Mouse (Mus musculus) myocyte (in vitro differentiated cells): ENCODE results near the gene Rrp9. TPM values are rescaled to one million over a fixed set of nuclear protein-coding genes. Genes with fewer than 3 reads are reported as not detected.

Experiments used
- H3K27me3 ChIP-seq: one replicate; pipeline ENCODE4 v1.6.1; 2011; ENCODE audit not compliant: control insufficient read depth, insufficient read depth, insufficient read length
- H3K36me3 ChIP-seq: one replicate; pipeline ENCODE4 v1.6.1; 2011; ENCODE audit not compliant: control insufficient read depth, insufficient read depth
- H3K4me2 ChIP-seq: one replicate; pipeline ENCODE4 v1.6.1; 2011; ENCODE audit warnings: low read depth, control low read depth
- H3K4me3 ChIP-seq: one replicate; pipeline ENCODE4 v1.5.1; 2011; ENCODE audit warnings: mild to moderate bottlenecking, control low read depth, moderate library complexity
- H3K79me2 ChIP-seq: one replicate; pipeline ENCODE4 v1.6.1; 2011; ENCODE audit not compliant: control insufficient read depth, insufficient read depth
- H3ac ChIP-seq: one replicate; pipeline ENCODE4 v1.6.1; 2011; ENCODE audit not compliant: control insufficient read depth, insufficient read length
- CEBPB ChIP-seq: IDR thresholded peaks from 2 replicates; pipeline ENCODE4 v1.6.1; 2011; ENCODE audit warnings: mild to moderate bottlenecking, moderate library complexity; ENCODE audit not compliant: poor library complexity, insufficient read depth, severe bottlenecking
- E2F4 ChIP-seq: IDR thresholded peaks from one replicate; pipeline ENCODE4 v1.6.1; 2011; ENCODE audit warnings: mild to moderate bottlenecking, control low read depth, moderate library complexity; ENCODE audit not compliant: insufficient read depth
- MAX ChIP-seq: IDR thresholded peaks from one replicate; pipeline ENCODE4 v1.6.1; 2011; ENCODE audit warnings: low read depth, mild to moderate bottlenecking, control low read depth
- MYOD1 ChIP-seq, 3 experiments: IDR thresholded peaks; one replicate each; pipeline ENCODE4 v1.6.1; 2011; ENCODE audit warnings: control low read depth in 2 of 3, low read depth in 2 of 3, mild to moderate bottlenecking in 2 of 3, moderate library complexity in 1 of 3; ENCODE audit not compliant: insufficient read length in 2 of 3, control insufficient read depth in 1 of 3
- MYOG ChIP-seq, 3 experiments: IDR thresholded peaks; one replicate each; pipeline ENCODE4 v1.6.1; 2011; ENCODE audit warnings: control low read depth in 2 of 3, low read depth in 2 of 3, mild to moderate bottlenecking in 2 of 3; ENCODE audit not compliant: insufficient read length in 2 of 3, control insufficient read depth in 1 of 3, insufficient read depth in 1 of 3
- POLR2A ChIP-seq: IDR thresholded peaks from one replicate; pipeline ENCODE4 v1.6.1; 2011; ENCODE audit warnings: low read depth, mild to moderate bottlenecking, control low read depth, moderate library complexity; ENCODE audit not compliant: insufficient read length
- POLR2AphosphoS2 ChIP-seq: IDR thresholded peaks from one replicate; pipeline ENCODE4 v1.6.1; 2011; ENCODE audit warnings: low read depth, control low read depth; ENCODE audit not compliant: insufficient read length
- REST ChIP-seq: IDR thresholded peaks from one replicate; pipeline ENCODE4 v1.6.1; 2011; ENCODE audit warnings: mild to moderate bottlenecking, control low read depth, moderate library complexity; ENCODE audit not compliant: insufficient read depth, insufficient read length
- SRF ChIP-seq: IDR thresholded peaks from one replicate; pipeline ENCODE4 v1.6.1; 2011; ENCODE audit warnings: low read depth; ENCODE audit not compliant: control insufficient read depth, insufficient read length
- TCF12 ChIP-seq: IDR thresholded peaks from one replicate; pipeline ENCODE4 v1.6.1; 2011; ENCODE audit warnings: mild to moderate bottlenecking, control low read depth; ENCODE audit not compliant: poor library complexity, insufficient read depth, severe bottlenecking
- TCF3 ChIP-seq: IDR thresholded peaks from one replicate; pipeline ENCODE4 v1.6.1; 2011; ENCODE audit warnings: low read depth, control low read depth; ENCODE audit not compliant: insufficient read length
- USF1 ChIP-seq: IDR thresholded peaks from one replicate; pipeline ENCODE4 v1.6.1; 2011; ENCODE audit warnings: low read depth, mild to moderate bottlenecking, control low read depth, moderate library complexity
- polyA plus RNA-seq: library from polyadenylated mRNA; unstranded; fragments of >200 nt; fragmentation: generic; extraction: Trizol; gene quantifications from one replicate; pipeline ENCODE4 v1.2.1, GENCODE M21; 2012; ENCODE audit warnings: missing spikeins

Gene Rrp9
- polyA plus RNA-seq, 1 experiment, result 69.4 TPM

GRCm38 (mm10) chr9:106474456-106474855, 1.3 kb upstream of the Rrp9 start:
- Histone ChIP-seq H3K4me2 (peak overlapping the region; percentile 98), H3ac (no peak overlapping the region), H3K4me3 (peak overlapping the region; percentile 54), H3K79me2 (peaks cover 8% of the 10 kb centered on the region), H3K36me3 (no peaks in the 10 kb centered on the region), H3K27me3 (no peaks in the 10 kb centered on the region)
- peak in 1 of 3 experiments; percentile 52 for TF ChIP-seq MYOG (IDR thresholded peaks at IDR 0.05; ENCODE audit: control insufficient read depth in 1 of 3, insufficient read depth in 1 of 3, insufficient read length in 2 of 3, low read depth in 2 of 3)
- no peak for TF ChIP-seq TCF12
- no peak for TF ChIP-seq SRF
- no peak for TF ChIP-seq REST
- TF ChIP-seq CEBPB, result no peak
- no peak for TF ChIP-seq USF1
- no peak for TF ChIP-seq E2F4
- no peak for TF ChIP-seq TCF3
- TF ChIP-seq MYOD1 (IDR thresholded peaks at IDR 0.05; ENCODE audit: control insufficient read depth in 1 of 3, insufficient read length in 2 of 3, low read depth in 2 of 3), result peak in 1 of 3 experiments; percentile 16
- TF ChIP-seq MAX, result no peak
- TF ChIP-seq POLR2A, result peak; percentile 58
- TF ChIP-seq POLR2AphosphoS2, result peak; percentile 79

GRCm38 (mm10) chr9:106475046-106475445, 717 bp upstream of the Rrp9 start:
- Histone ChIP-seq H3ac (no peak overlapping the region), H3K36me3 (no peaks in the 10 kb centered on the region), H3K27me3 (no peaks in the 10 kb centered on the region), H3K4me2 (peak overlapping the region; percentile 98), H3K4me3 (peak overlapping the region; percentile 54), H3K79me2 (peaks cover 8% of the 10 kb centered on the region)
- TF ChIP-seq POLR2AphosphoS2, result no peak
- TF ChIP-seq MYOD1 (IDR thresholded peaks at IDR 0.05; ENCODE audit: control insufficient read depth in 1 of 3, insufficient read length in 2 of 3, low read depth in 2 of 3), result peak in 2 of 3 experiments; percentile 20 to 59
- TF ChIP-seq TCF3, result no peak
- TF ChIP-seq TCF12, result no peak
- no peak for TF ChIP-seq MAX
- no peak for TF ChIP-seq SRF
- TF ChIP-seq E2F4, result no peak
- no peak for TF ChIP-seq REST
- TF ChIP-seq MYOG (IDR thresholded peaks at IDR 0.05; ENCODE audit: control insufficient read depth in 1 of 3, insufficient read depth in 1 of 3, insufficient read length in 2 of 3, low read depth in 2 of 3), result peak in 1 of 3 experiments; percentile 46
- TF ChIP-seq CEBPB, result no peak
- no peak for TF ChIP-seq USF1
- TF ChIP-seq POLR2A, result peak; percentile 46

GRCm38 (mm10) chr9:106476002-106476923, 500 bp downstream of the Rrp9 start:
- Histone ChIP-seq H3K27me3 (no peaks in the 10 kb centered on the region), H3K4me2 (peak overlapping the region; percentile 98), H3K36me3 (peaks cover 5% of the 10 kb centered on the region), H3ac (peak overlapping the region; percentile 19), H3K4me3 (peak overlapping the region; percentile 54), H3K79me2 (peaks cover 8% of the 10 kb centered on the region)
- TF ChIP-seq MYOG (IDR thresholded peaks at IDR 0.05; ENCODE audit: control insufficient read depth in 1 of 3, insufficient read depth in 1 of 3, insufficient read length in 2 of 3, low read depth in 2 of 3), result no peak
- peak; percentile 37 for TF ChIP-seq POLR2A
- no peak for TF ChIP-seq SRF
- TF ChIP-seq REST, result no peak
- TF ChIP-seq POLR2AphosphoS2, result peak; percentile 15
- TF ChIP-seq E2F4, result no peak
- no peak for TF ChIP-seq CEBPB
- TF ChIP-seq TCF12, result no peak
- TF ChIP-seq MYOD1 (IDR thresholded peaks at IDR 0.05; ENCODE audit: control insufficient read depth in 1 of 3, insufficient read length in 2 of 3, low read depth in 2 of 3), result no peak
- TF ChIP-seq TCF3, result no peak
- peak; percentile 97 for TF ChIP-seq USF1
- TF ChIP-seq MAX, result no peak

- Histone ChIP-seq H3K4me3 (peak within 1 kb of the TSS; percentile 54), H3K79me2 (peaks cover 8% of the 10 kb centered on the region), H3K27me3 (no peaks in the 10 kb centered on the region), H3K4me2 (peak within 1 kb of the TSS; percentile 98), H3ac (peak within 1 kb of the TSS; percentile 36), H3K36me3 (peaks cover 5% of the 10 kb centered on the region)
- TF ChIP-seq POLR2A, result peak; percentile 63
- TF ChIP-seq MYOD1 (IDR thresholded peaks at IDR 0.05; ENCODE audit: control insufficient read depth in 1 of 3, insufficient read length in 2 of 3, low read depth in 2 of 3), result no peak
- peak; percentile 24 for TF ChIP-seq POLR2AphosphoS2
- TF ChIP-seq MAX, result peak; percentile 52
- TF ChIP-seq REST, result no peak
- no peak for TF ChIP-seq TCF3
These were observed 1.2 kb downstream of the Rrp9 start, which contains the start of gene Parp3 for GRCm38 (mm10) chr9:106476924-106477484. Gene Parp3 (minus strand): TSS chr9:106476949.
